Mouse (Mus musculus): ENCODE results near the gene Tmem151a. TPM values are rescaled to one million over a fixed set of nuclear protein-coding genes. Genes with fewer than 3 reads are reported as not detected.

Tmem151a gene
- polyA plus RNA-seq, 1 experiment from 2014 or later, result 10.4 TPM

DNA sequence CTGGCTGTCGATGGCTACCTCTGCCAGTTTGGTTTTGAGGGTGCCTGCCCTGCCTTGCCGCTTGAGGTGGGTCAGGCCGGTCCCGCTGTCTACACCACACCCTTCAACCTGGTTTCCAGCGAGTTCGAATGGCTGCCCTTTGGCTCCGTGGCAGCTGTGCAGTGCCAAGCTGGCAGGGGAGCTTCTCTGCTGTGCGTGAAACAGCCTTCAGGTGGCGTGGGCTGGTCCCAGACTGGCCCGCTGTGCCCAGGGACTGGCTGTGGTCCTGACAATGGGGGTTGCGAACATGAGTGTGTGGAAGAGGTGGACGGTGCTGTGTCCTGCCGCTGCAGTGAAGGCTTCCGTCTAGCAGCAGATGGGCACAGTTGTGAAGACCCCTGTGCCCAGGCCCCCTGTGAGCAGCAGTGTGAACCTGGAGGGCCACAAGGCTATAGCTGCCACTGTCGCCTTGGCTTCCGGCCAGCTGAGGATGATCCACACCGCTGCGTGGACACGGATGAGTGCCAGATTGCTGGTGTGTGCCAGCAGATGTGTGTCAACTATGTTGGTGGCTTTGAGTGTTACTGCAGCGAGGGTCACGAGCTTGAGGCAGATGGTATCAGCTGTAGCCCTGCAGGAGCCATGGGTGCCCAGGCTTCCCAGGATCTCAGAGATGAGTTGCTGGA, 16.6 kb downstream of the Tmem151a start:
- ATAC-seq (ENCODE audit: low FRiP score, low TSS enrichment), result no peak
- TF ChIP-seq EP300 (optimal IDR thresholded peaks at IDR 0.05) (no peak), CTCF (IDR thresholded peaks at IDR 0.05; ENCODE audit: low read depth) (peak; percentile 23; the same call in 1 of the 2 replicates)
- H3K36me3 ChIP-seq (ENCODE audit: control insufficient read depth, insufficient read depth, low read length), result no peaks in the 10 kb centered on the region
- 29% methylated on average over 21 of the region's 21 CpGs for WGBS
- peak overlapping the region; percentile 68 for H3K9ac ChIP-seq (ENCODE audit: low read length)
- no peak for DNase-seq (ENCODE audit: low spot score)
- peak overlapping the region; percentile 73 for H3K4me2 ChIP-seq (replicated peaks; ENCODE audit: low read depth)
- H3K4me1 ChIP-seq (replicated peaks; ENCODE audit: control insufficient read depth, insufficient read depth), result peaks cover 9% of the 10 kb centered on the region; the same call in 1 of the 2 replicates
- no peaks in the 10 kb centered on the region; the same call in 1 of the 2 replicates for H3K27me3 ChIP-seq (ENCODE audit: control insufficient read depth, insufficient read depth, low read length)
- peak overlapping the region; percentile 93 for H3K27ac ChIP-seq (replicated peaks)
- peak overlapping the region; percentile 60 for H3K4me3 ChIP-seq (ENCODE audit: low read depth, low read length)
- H3K9me3 ChIP-seq (ENCODE audit: control insufficient read depth, low read length), result no peaks in the 10 kb centered on the region

DNA sequence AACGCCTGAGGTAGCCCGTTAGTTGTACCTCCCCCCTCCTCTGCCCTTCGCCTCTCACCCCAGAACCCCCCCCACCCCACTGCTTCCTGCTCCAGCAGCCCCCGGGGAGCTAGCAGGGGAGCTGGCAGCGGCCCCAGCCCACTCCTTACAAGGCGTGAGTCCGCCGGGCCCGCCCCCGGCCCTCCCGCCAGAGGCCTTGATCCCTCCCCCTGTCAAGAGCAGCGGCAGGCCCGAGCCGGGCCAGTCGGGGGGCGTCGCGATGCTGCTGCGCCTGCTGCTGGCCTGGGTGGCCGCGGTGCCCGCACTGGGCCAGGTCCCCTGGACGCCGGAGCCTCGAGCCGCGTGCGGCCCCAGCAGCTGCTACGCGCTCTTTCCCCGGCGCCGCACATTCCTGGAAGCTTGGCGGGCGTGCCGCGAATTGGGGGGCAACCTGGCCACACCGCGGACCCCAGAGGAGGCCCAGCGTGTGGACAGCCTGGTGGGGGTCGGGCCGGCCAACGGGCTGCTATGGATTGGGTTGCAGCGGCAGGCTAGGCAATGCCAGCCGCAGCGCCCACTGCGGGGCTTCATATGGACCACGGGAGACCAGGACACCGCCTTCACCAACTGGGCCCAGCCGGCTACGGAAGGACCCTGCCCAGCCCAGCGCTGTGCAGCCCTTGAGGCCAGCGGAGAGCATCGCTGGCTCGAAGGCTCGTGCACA, 17.3 kb downstream of the Tmem151a start, which contains the start of gene Cd248:
Cd248 (plus strand) TSS at position 212 of the 703 bp plus-strand sequence.
- TF ChIP-seq EP300 (optimal IDR thresholded peaks at IDR 0.05) (no peak), CTCF (IDR thresholded peaks at IDR 0.05; ENCODE audit: low read depth) (no peak)
- H3K27me3 ChIP-seq (ENCODE audit: control insufficient read depth, insufficient read depth, low read length), result no peaks in the 10 kb centered on the region; the same call in 1 of the 2 replicates
- peak within 1 kb of the TSS; percentile 73 for H3K4me2 ChIP-seq (replicated peaks; ENCODE audit: low read depth)
- H3K9ac ChIP-seq (ENCODE audit: low read length), result peak within 1 kb of the TSS; percentile 68
- H3K27ac ChIP-seq (replicated peaks), result peak within 1 kb of the TSS; percentile 93
- H3K9me3 ChIP-seq (ENCODE audit: control insufficient read depth, low read length), result no peaks in the 10 kb centered on the region
- peak; percentile 46; the same call in 1 of the 2 replicates for ATAC-seq (ENCODE audit: low FRiP score, low TSS enrichment)
- no peaks in the 10 kb centered on the region for H3K36me3 ChIP-seq (ENCODE audit: control insufficient read depth, insufficient read depth, low read length)
- peak within 1 kb of the TSS; percentile 60 for H3K4me3 ChIP-seq (ENCODE audit: low read depth, low read length)
- H3K4me1 ChIP-seq (replicated peaks; ENCODE audit: control insufficient read depth, insufficient read depth), result peaks cover 9% of the 10 kb centered on the region; the same call in 1 of the 2 replicates
- 1% methylated on average over 52 of the region's 56 CpGs for WGBS
- peak; percentile 70 for DNase-seq (ENCODE audit: low spot score)

DNA sequence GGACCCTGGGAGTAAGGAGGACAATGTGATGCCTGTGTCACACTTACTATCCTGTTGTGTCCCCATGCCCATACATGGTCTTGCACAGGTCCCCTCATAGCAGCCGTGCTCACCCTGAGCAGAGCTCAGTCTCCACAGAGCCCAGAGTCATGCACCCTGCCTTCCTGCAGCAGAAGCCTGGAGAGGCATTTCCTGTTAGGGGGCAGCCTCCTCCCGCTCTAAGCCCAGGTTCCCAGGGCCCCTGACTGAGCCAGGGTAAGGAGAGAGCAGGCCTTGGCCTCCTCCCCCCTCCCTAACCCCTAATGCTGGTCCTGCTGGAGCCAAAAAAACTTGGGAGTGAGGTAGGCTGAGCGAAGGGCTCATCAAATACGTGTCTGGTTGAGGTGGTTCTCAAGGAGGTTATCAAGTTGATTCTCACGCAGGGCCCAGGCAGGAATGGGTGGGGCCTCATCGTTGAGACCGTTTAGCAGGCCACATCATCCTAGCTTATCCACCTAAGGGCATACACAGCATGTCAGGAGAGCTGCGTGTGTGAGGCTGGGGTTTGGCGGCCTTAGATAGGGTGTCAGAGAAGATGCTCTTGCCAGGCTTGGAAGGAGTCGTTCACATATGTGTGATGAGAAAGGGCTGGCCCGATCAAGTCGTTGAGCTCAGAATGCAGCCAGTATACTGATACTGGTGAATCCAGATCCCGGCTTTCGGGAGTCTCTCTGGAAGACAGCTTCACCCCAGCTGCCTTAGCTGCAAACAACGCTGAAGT, 18.1 kb downstream of the Tmem151a start:
- Histone ChIP-seq H3K27ac (replicated peaks) (peak overlapping the region; percentile 93), H3K4me2 (replicated peaks; ENCODE audit: low read depth) (peak overlapping the region; percentile 73), H3K9me3 (ENCODE audit: control insufficient read depth, low read length) (no peaks in the 10 kb centered on the region), H3K4me1 (replicated peaks; ENCODE audit: control insufficient read depth, insufficient read depth) (peaks cover 9% of the 10 kb centered on the region; the same call in 1 of the 2 replicates), H3K9ac (ENCODE audit: low read length) (peak overlapping the region; percentile 41), H3K4me3 (ENCODE audit: low read depth, low read length) (peak overlapping the region; percentile 60), H3K36me3 (ENCODE audit: control insufficient read depth, insufficient read depth, low read length) (no peaks in the 10 kb centered on the region), H3K27me3 (ENCODE audit: control insufficient read depth, insufficient read depth, low read length) (no peaks in the 10 kb centered on the region; the same call in 1 of the 2 replicates)
- ATAC-seq (ENCODE audit: low FRiP score, low TSS enrichment) (peak; percentile 3; the same call in 1 of the 2 replicates), DNase-seq (ENCODE audit: low spot score) (no peak)
- no peak for TF ChIP-seq EP300 (optimal IDR thresholded peaks at IDR 0.05)
- no peak for TF ChIP-seq CTCF (IDR thresholded peaks at IDR 0.05; ENCODE audit: low read depth)
- 4% methylated on average over 15 of the region's 15 CpGs for WGBS

DNA sequence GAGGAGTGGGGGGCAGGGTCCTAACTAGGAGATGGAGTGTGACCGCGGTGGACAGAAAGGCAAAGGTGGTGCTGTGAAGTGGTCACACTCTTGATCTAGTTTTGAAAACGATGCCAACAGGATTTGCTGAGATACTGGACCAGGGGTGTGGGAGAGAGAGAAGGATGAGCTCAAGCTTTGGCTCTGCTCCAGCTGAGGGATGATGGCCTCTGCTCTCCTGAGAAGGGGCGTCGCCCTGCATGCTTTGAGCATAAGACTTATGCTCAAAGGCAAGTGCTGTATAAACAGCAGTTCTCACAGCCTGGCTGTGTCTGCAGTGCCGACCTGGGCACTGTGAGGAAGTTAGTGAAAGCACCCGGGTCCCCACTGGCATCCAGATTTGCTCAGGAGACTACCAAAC, 20.2 kb downstream of the Tmem151a start:
- 36% methylated on average over 7 of the region's 7 CpGs for WGBS
- Histone ChIP-seq H3K4me2 (replicated peaks; ENCODE audit: low read depth) (no peak overlapping the region), H3K4me1 (replicated peaks; ENCODE audit: control insufficient read depth, insufficient read depth) (peaks cover 14% of the 10 kb centered on the region; the same call in 1 of the 2 replicates), H3K27me3 (ENCODE audit: control insufficient read depth, insufficient read depth, low read length) (no peaks in the 10 kb centered on the region; the same call in 1 of the 2 replicates), H3K36me3 (ENCODE audit: control insufficient read depth, insufficient read depth, low read length) (no peaks in the 10 kb centered on the region), H3K27ac (replicated peaks) (0 out of 2 replicates have a peak overlapping the region, but pooled peaks have one; percentile 20), H3K4me3 (ENCODE audit: low read depth, low read length) (no peak overlapping the region), H3K9ac (ENCODE audit: low read length) (no peak overlapping the region), H3K9me3 (ENCODE audit: control insufficient read depth, low read length) (no peaks in the 10 kb centered on the region)
- TF ChIP-seq CTCF (IDR thresholded peaks at IDR 0.05; ENCODE audit: low read depth), result no peak
- TF ChIP-seq EP300 (optimal IDR thresholded peaks at IDR 0.05), result no peak
- DNase-seq (ENCODE audit: low spot score) (no peak), ATAC-seq (ENCODE audit: low FRiP score, low TSS enrichment) (no peak)

DNA sequence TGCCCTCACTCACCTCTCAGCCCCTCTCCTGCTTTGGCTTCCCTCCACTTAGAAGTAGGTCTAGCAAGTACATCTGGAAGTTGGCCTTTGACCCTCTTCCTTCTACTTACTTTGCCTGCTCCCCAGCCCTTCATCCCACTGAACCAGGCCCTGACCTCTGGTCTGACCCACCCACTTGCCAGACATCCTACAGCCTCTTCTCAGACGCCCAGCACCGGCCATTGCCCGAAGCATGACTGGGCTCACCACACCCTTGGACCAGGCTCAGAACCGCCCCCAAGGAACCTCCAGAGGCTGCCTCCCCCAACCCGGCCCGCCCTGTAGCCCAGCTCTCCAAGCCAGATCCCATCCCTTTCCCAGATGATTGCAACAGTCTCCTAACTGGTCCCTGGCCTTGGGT, 22.9 kb downstream of the Tmem151a start:
- Histone ChIP-seq H3K4me2 (replicated peaks; ENCODE audit: low read depth) (no peak overlapping the region), H3K4me1 (replicated peaks; ENCODE audit: control insufficient read depth, insufficient read depth) (peaks cover 14% of the 10 kb centered on the region), H3K4me3 (ENCODE audit: low read depth, low read length) (no peak overlapping the region), H3K27ac (replicated peaks) (peak overlapping the region; percentile 45; the same call in 1 of the 2 replicates), H3K9ac (ENCODE audit: low read length) (no peak overlapping the region), H3K36me3 (ENCODE audit: control insufficient read depth, insufficient read depth, low read length) (no peaks in the 10 kb centered on the region), H3K27me3 (ENCODE audit: control insufficient read depth, insufficient read depth, low read length) (no peaks in the 10 kb centered on the region), H3K9me3 (ENCODE audit: control insufficient read depth, low read length) (no peaks in the 10 kb centered on the region)
- TF ChIP-seq CTCF (IDR thresholded peaks at IDR 0.05; ENCODE audit: low read depth) (no peak), EP300 (optimal IDR thresholded peaks at IDR 0.05) (no peak)
- DNase-seq (ENCODE audit: low spot score) (no peak), ATAC-seq (ENCODE audit: low FRiP score, low TSS enrichment) (no peak)
- WGBS, result 65% methylated on average over 6 of the region's 6 CpGs

Measured in stomach, postnatal 0 days (tissue).